Mouse (Mus musculus) urinary bladder, postnatal 0 days (tissue): ENCODE data around the gene Olfr433. TPM values are rescaled to one million over a fixed set of nuclear protein-coding genes. Genes with fewer than 3 reads are reported as not detected.

ENCODE experiments used
- polyA plus RNA-seq: library from polyadenylated mRNA; unstranded; fragments of >200 nt; fragmentation: Nextera tagmentation; extraction: Ambion mirVana; gene quantifications from 2 replicates; pipeline ENCODE4 v1.2.1, GENCODE M21; 2015

The Olfr433 gene
- polyA plus RNA-seq: not detected in 2 replicates

DNA sequence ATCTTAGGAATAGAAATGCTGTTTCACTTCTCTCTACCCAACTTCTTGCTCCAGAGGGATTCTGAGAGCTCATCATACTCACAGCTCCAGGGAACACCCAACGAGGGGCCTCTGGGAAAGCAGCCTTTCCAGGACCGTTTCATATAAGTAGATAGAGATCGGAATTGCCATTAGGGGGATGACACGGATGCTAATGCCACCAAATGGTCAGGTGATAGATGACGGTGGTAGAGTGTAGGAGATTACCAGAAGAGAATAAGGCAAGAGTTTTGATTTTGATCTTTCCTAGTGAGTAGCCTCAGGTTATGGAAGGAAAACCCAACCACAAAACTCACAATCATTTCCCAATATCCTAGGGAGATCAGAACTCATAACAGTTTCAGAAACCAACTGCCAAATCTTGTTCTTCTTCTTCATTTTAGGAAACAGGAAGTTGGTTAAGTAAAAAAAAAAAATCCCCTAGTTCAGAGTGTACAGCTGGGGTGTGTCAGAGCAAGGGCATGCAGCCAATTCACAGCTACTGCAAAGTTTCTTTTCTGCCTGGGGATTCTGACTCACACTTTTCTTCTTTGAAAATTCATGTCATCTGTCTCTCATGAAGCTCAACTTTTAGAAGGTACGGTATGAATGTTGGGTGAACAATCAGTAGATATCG is at the start of gene Olfr433:
Gene Olfr433 (plus strand): TSS at position 183 of the 655 bp plus-strand sequence.

DNA sequence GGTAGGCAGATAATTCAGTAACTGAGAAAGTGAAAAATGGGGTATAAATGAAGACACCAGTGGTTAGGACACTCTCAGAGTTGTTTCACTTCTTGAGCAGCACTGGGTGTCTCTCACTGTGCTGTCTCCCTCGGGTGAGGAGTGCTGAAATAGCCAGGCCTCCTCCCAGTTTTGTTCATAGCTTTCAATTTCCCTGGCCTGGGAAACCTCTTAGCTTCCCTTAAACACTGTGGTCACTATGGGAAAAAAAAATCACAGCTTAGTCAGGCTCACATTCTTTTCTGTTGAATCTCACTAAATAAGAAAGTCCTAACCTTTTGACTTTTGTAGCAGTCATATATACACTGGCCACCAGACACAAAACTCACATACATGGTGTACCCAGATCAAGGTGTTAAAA is 8.8 kb upstream of the Olfr433 start, which contains the start of gene Ifi205:
Gene Ifi205 (minus strand): TSS at position 113 of the 400 bp plus-strand sequence.

GRCm38 (mm10) chr1:174048893-174049292 is 8.4 kb downstream of the Olfr433 start, which contains the start of gene Olfr432:
TSS of gene Olfr432 (plus strand) at chr1:174049205.

DNA sequence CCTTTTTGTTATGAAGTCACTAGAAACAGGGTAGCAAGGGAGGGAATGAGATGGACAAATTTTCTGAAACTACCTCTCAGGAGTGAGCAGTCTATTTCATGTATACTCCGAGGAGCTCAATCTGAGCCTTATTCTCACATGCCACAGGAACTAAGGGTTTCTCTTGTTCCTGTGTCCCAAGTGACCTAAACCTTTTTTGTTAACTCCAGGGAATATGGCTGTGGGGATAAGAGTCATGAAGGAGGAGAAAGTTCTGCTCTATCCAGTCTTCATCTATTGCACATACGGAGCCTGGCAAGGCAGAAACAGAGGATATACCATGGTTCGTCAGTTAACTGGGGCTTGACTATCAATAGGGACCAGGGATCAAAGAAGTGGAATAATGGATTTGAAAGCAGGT is 25.8 kb downstream of the Olfr433 start, which contains the start of gene Olfr430:
Gene Olfr430 (plus strand): TSS at position 301 of the 400 bp plus-strand sequence.

DNA sequence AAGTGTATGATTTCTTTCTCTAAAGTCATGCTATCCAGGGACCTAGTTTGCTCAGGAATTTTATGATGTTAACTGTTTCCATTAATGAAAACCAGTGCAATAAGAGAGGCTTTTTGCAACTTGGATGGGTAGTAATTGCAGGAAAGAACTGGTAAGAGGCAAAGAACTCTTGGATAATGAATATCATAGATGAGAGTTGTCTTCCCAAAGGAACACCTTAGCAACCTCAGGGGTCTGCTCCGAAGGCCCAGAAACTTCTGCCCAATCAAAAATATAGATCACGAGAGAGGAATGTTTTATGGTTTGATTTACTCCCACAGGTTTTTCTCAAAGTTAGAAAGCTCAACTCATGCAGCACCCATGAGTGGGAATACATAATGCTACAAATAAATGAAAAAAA is 43.5 kb downstream of the Olfr433 start, which contains the start of gene Olfr429:
Gene Olfr429 (plus strand): TSS at position 301 of the 400 bp plus-strand sequence.

Other genes with a start within 250 kb of the Olfr433 start
- 3.7 and 4.0 TPM in 2 replicates for gene Ifi211, start 127.7 kb upstream of the Olfr433 start, polyA plus RNA-seq
- gene Mndal, start 98.2 kb upstream of the Olfr433 start, polyA plus RNA-seq: 2.7 and 4.1 TPM in 2 replicates
- gene Ifi203, start 98.0 kb upstream of the Olfr433 start, polyA plus RNA-seq: 2.6 and 2.8 TPM in 2 replicates
- 0.12 TPM in 1 of 2 replicates, not detected in the other for gene Ifi202b, start 58.0 kb upstream of the Olfr433 start, polyA plus RNA-seq
- gene Ifi205, start 8.9 kb upstream of the Olfr433 start, polyA plus RNA-seq: 1.5 and 2.1 TPM in 2 replicates
- gene Olfr432, start 8.5 kb downstream of the Olfr433 start, polyA plus RNA-seq: not detected in 2 replicates
- gene Olfr430, start 25.9 kb downstream of the Olfr433 start, polyA plus RNA-seq: not detected in 2 replicates
- gene Olfr429, start 43.6 kb downstream of the Olfr433 start, polyA plus RNA-seq: not detected in 2 replicates
- not detected in 2 replicates for gene Olfr427, start 56.2 kb downstream of the Olfr433 start, polyA plus RNA-seq
- not detected in 2 replicates for gene Olfr231, start 80.5 kb downstream of the Olfr433 start, polyA plus RNA-seq
- gene Olfr424, start 90.8 kb downstream of the Olfr433 start, polyA plus RNA-seq: not detected in 2 replicates
- not detected in 2 replicates for gene Olfr420, start 114.9 kb downstream of the Olfr433 start, polyA plus RNA-seq
- gene Spta1, start 132.1 kb downstream of the Olfr433 start, polyA plus RNA-seq: 0.06 and 0.10 TPM in 2 replicates
- gene Olfr419, start 211.4 kb downstream of the Olfr433 start, polyA plus RNA-seq: not detected in 2 replicates